Mouse (Mus musculus) ovary, postnatal 36 days (tissue): ENCODE measurements around the gene Ppfibp1.

ENCODE experiments used
- DNase-seq: peaks from one replicate; pipeline ENCODE4 v3.0.0; 2022; ENCODE audit warnings: low spot score, mixed read lengths

Gene Ppfibp1

DNA sequence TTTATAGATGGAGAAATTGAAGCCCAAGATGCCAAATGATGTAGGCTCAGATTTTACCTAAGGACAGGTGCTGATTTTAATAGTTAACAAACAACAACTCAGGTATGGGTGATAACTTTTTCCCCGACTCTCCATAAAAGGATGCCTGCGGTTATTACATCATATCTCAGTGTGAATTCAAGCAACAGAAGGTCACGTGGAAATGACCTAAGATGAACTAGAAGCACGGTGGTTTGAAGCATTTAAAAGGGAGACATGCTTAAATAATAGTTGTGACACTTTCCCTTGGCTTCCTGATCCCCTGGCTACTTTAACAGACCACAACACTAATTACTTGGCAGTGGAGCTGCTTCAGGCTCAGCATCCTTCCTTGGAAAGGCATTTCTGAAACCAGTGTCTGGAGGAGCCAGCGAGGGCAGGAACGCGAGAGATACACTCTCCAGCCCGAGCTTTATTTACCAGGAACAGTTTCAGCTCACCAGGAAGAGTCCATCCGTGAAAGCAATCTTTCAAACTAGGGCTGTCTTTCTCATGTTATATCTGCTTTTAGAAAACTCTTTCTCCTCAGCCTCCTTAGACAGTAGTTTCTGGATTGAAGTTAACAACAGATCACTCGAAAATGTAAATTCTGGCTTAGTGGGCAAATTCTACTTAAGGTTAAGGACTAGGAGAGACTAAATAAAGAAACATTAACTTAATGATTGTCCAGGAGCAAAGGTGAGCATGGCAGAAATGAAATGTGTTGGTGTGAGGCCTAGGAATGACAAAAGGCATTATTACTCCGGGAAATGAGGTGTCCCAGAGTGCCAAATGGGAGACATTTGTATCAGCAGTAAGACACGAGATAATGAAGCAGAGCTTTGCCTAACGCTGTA is 6.2 kb upstream of the Ppfibp1 start:
- no peak for DNase-seq

DNA sequence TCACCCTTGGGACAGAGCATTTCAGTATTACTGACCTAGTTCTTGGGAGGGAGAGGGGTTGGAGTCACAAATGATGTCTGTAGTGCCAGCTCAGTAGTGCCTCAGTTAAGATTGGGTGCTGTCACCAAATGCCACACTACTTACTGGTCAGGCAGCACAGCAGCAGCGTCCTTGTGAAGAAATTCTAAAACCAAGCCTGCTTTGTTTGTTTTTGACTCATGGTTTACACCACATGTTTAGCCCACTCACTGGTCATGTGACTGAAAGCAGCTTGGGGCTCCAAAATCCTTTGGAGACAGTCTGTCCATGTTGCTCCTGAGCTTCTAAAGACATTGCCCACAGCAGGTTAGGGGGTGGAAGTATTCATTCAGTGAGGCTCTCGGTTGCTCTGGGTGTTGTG is 4.9 kb upstream of the Ppfibp1 start:
- no peak for DNase-seq

GRCm38 (mm10) chr6:146884171-146884570 is 4.1 kb upstream of the Ppfibp1 start:
- no peak for DNase-seq

DNA sequence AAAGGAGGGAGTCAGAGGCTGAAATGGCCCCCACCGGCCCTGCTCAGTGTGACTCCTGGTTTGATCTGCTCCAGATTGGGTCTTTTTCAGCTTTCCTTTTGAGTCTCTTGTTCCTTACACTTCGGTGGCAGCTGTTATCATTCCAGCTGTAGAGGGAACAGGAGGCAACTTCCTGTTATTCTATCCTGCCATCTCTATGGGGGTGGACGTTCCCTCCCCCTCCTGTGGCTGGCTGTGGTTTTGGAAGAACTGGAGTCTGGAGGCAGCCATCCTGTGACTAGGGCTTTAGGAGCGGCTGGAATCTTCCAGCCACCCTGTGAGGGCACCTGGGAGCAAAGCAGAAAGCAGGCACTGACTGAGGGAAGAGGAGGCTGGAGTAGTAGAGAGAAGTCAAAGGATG is 3.4 kb upstream of the Ppfibp1 start:
- peak; percentile 21 for DNase-seq

- no peak for DNase-seq
Measured at GRCm38 (mm10) chr6:146888660-146889490, 588 bp downstream of the Ppfibp1 start.

DNA sequence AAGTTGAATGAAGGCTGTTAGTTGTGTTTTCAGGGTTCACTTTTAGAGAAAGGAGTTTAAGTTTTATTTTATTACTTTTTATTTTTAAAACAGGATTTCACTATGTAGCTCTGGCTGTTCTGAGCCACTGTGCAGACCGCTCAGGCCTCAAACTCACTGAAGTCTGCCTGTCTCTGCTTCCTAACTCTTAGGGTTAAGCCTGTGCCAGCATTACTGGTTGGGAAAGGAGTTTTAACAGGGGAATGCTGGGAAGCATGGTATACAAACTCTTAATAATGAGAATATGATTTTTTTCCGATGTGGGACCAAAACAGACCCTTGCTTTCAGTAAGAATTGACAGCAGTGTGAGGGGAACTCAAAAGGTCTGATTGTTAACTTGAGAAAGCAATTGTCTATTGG is 1.9 kb downstream of the Ppfibp1 start:
- DNase-seq = no peak

GRCm38 (mm10) chr6:146890633-146891032 is 2.3 kb downstream of the Ppfibp1 start:
- DNase-seq = no peak

DNA sequence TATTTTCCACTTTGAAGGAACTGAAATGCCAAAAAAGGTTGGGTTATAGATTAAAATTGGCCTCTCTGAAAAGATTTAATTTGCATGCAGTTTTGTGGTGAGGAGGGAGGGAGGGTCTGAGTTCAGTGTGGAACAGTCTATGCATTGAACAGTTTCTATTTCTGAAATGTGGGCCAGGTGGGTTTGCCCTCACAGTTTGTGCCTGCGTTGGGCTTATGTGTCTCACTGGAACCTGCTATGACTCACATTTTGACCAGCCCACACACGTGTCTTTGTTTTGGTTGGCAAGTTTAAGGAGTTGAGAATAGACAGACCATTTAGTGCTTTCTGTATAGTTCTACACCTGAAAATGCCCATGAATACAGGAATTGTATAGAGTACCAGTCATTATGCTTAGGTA is 5.6 kb downstream of the Ppfibp1 start:
- DNase-seq = no peak

DNA sequence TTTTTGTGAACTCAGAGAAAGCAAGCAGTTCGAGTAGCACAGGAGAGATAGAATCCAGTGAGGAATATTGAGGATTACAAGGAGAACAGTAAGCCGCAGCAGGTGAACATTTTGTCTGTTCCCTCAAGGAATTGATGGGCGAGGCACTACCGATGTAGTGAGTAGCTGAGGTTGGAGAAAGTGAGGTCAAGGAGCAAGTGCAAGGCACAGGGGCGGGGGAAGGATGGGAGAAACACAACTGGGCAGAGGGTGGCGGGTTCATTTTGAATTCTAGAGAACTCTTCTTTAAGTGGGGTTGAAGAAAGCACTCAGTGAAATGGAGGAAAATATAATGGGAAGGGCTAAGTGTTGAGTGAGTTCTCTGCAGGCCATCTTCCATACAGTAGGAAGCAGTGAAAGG is 10.4 kb downstream of the Ppfibp1 start:
- DNase-seq = no peak

- DNase-seq = no peak
Measured at GRCm38 (mm10) chr6:146899647-146900046, 11.4 kb downstream of the Ppfibp1 start.

GRCm38 (mm10) chr6:146901929-146902328 is 13.6 kb downstream of the Ppfibp1 start:
- DNase-seq = no peak

DNA sequence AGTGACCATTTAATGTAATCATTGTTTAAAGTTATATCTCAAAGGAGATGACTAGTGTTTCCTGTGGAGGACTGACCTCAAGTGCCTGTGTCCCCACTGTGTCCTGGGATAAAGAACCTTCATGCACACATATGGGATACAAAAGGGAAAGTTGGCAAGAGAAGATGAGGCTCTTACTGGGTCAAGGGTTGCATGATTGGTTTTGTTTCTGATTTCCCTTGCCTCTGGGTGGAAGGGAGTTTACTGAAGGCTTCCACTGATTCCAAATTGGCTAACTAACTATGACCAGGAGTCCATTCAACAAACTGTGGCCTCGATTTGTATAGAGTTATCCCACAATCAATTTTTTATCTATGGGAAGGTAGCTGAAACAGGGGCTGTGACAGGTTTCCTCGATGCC is 15.3 kb downstream of the Ppfibp1 start:
- no peak for DNase-seq

DNA sequence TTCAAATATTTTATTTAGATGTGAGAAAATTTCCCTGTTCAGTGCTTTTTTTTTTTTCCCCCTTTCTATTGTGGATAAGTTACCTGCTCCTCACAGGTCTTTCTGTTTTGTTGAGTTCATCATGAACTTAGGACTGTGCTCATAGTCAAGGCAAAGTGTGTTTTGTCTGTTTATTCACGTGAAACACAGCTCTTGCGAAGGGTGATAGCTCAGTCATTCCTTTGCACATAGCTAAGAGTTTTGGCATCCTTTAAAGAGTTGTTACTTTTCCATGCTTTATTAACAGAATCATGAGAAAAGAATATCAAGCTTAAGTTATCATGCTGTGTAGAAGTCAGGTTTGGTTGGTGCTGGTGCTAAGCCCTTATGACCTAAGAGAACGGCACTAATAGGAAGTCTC is 16.4 kb downstream of the Ppfibp1 start:
- no peak for DNase-seq

DNA sequence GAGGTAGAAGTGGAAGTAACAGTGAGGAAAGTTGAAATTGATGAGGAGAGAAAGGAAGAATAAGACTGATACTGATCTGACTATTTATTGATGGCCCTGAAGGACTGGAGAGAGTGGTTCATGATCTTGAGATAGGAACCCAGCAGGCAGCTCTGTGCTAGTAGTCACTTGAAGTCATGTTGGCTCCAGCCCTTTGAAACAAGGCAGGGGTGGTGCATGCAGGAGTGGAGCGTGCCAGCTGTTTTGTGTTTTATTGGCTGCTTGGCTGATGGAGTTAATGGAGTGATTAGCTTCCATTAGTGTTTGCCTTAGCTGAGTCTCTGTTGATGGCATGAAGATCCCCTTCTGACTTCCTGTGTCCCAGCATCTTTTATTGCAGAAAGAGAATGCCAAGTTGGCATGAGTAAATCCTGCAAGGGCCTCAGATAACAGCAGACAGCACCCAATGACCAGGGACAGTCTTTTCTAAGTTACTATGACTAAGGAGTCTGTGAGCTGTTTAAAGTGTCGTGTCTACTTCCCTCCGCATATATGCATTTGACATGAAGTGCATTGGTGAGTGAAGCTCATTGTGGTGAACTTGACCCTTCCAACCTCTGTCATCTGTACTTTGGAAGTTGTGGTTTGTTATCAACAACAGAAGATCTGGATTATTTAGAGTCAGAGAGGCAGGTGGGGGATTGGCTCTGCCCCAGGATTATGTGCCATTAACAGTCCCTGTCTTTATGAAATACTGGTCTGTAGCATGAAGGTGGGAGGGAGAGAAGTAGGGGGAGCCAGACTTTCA is 17.9 kb downstream of the Ppfibp1 start:
- no peak for DNase-seq

GRCm38 (mm10) chr6:146907061-146907794 is 18.9 kb downstream of the Ppfibp1 start:
- no peak for DNase-seq

DNA sequence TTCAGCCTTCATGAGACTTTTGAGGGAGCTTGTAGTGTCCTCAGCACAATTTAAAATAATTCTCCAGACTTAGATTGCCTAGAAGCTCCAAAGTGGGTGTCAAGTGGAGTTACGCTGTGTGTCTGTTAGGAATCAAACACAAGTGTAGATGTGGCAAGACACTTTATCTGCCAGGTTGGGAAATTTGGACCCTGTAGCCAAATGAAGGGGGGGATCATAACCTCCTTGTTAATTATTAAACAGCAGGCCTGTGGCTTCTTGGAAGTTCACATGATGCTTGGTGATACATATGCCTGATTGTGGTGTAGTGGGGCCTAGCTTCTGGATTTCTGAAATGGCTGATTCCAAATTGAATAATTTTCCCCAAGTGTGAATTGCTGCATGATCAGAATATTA is 19.5 kb downstream of the Ppfibp1 start:
- no peak for DNase-seq

DNA sequence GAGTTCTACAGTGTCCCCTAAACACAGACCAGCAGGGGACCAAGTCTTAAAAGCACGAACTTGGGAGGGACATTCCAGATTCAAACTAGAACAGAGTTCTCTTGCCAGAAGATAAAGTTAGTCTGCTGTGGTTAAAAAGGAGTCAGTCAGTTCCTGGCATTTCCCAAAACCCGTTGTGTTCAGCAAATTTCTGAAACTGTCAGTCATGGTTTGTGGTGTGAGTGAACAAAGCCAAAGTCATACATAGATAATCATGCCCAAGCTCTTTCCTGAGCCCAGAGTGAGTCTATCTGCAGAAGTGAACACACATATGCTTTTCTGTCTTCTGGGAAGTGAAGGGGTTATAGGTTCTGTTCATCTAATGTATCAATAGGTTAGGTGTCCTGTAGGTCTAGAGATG is 20.5 kb downstream of the Ppfibp1 start:
- DNase-seq = no peak

GRCm38 (mm10) chr6:146909725-146910489 is 21.6 kb downstream of the Ppfibp1 start:
- DNase-seq = no peak

DNA sequence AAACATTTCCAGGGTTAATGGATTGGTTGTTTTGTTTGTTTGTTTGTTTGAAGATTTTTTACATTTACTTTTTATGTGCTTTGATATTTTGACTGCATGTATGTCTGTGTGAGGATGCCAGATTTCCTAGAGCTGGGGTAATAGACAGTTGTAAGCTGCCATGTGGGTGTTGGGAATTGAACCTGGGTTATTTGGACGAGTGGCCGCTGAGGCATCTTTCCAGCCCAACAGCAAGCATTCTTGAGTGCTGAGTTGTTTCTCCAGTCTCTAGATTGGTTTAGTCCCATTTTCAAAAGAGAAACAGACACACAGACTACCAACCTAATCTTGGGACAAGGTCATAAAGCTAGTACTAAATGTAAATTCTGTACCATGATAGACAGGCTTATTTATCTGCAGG is 22.5 kb downstream of the Ppfibp1 start:
- no peak for DNase-seq

- peak; percentile 28 for DNase-seq
Measured at GRCm38 (mm10) chr6:146912835-146913488, 24.7 kb downstream of the Ppfibp1 start.
